Mouse (Mus musculus) midbrain, postnatal 0 days (tissue): ENCODE data around the gene Rhof. TPM values are rescaled to one million over a fixed set of nuclear protein-coding genes. Genes with fewer than 3 reads are reported as not detected.

Source experiments
- ATAC-seq: fragments of 200-750 bp; cut with Nextera tagmentation; 2 replicates; pipeline ENCODE4 v1.8.0; 2017; ENCODE audit warnings: moderate number of reproducible peaks, mild to moderate bottlenecking, moderate TSS enrichment, moderate library complexity; ENCODE audit not compliant: low FRiP score
- DNase-seq: peaks from one replicate; pipeline ENCODE4 v3.0.0-alpha.2; 2015; ENCODE audit warnings: low spot score
- H3K27ac ChIP-seq: fragments of 300-500 bp; sonication (generic); 2 replicates; pipeline ENCODE4 v1.5.1; 2014; ENCODE audit warnings: low read depth, mild to moderate bottlenecking, low read length, mixed read lengths
- H3K27me3 ChIP-seq: fragments of 300-500 bp; sonication (generic); 2 replicates; pipeline ENCODE4 v1.6.1; 2014; ENCODE audit warnings: low read length, control low read depth, mixed read lengths; ENCODE audit not compliant: insufficient read depth
- H3K36me3 ChIP-seq: fragments of 300-500 bp; sonication (generic); 2 replicates; pipeline ENCODE4 v1.6.1; 2014; ENCODE audit warnings: low read length, control low read depth, mixed read lengths; ENCODE audit not compliant: insufficient read depth
- H3K4me1 ChIP-seq: fragments of 300-500 bp; sonication (generic); 2 replicates; pipeline ENCODE4 v1.6.1; 2014; ENCODE audit warnings: mild to moderate bottlenecking, control low read depth, antibody characterized with exemption, low read length, mixed read lengths; ENCODE audit not compliant: insufficient read depth
- H3K4me2 ChIP-seq: fragments of 300-500 bp; sonication (generic); 2 replicates; pipeline ENCODE4 v1.6.1; 2014; ENCODE audit warnings: low read depth, mild to moderate bottlenecking, low read length, mixed read lengths; ENCODE audit not compliant: poor library complexity, severe bottlenecking
- H3K4me3 ChIP-seq: fragments of 300-500 bp; sonication (generic); 2 replicates; pipeline ENCODE4 v1.5.1; 2014; ENCODE audit warnings: low read depth, mild to moderate bottlenecking, low read length, moderate library complexity
- H3K9ac ChIP-seq: fragments of 300-500 bp; sonication (generic); replicated peaks from 2 replicates; pipeline ENCODE4 v1.6.1; 2014; ENCODE audit warnings: mild to moderate bottlenecking, low read length, moderate library complexity, mixed read lengths; ENCODE audit not compliant: poor library complexity, severe bottlenecking
- H3K9me3 ChIP-seq: fragments of 300-500 bp; sonication (generic); 2 replicates; pipeline ENCODE4 v1.6.1; 2016; ENCODE audit warnings: low read length, control low read depth
- CTCF ChIP-seq: IDR thresholded peaks from 2 replicates; pipeline ENCODE4 v1.5.1; 2016; ENCODE audit warnings: antibody characterized with exemption, mild to moderate bottlenecking
- WGBS: fragments of 180-500 bp; shearing (Covaris S2); extraction: QIAGEN DNeasy Blood & Tissue Kit; methylation state at CpG from one replicate; pipeline ENCODE4 v1.1.7; 2014; 5-methylcytosine and 5-hydroxymethylcytosine counted together
- polyA plus RNA-seq: library from polyadenylated mRNA; unstranded; fragments of >200 nt; fragmentation: Nextera tagmentation; extraction: Ambion mirVana; gene quantifications from 2 replicates; pipeline ENCODE4 v1.2.1, GENCODE M21; 2015
- total RNA-seq: library from RNA; depleted of rRNA; stranded (reverse); fragments of >200 nt; gene quantifications from 2 replicates; pipeline ENCODE4 v1.2.3, GENCODE M21; 2014

Rhof gene
- total and polyA plus RNA-seq, 2 experiments from 2014 or later, result 41.7 to 47.8 TPM

GRCm38 (mm10) chr5:123169284-123169683 is 36.8 kb upstream of the Rhof start, which contains the start of gene Psmd9:
TSS of gene Psmd9 (plus strand) at chr5:123169413.
- Histone ChIP-seq H3K27me3 (no peaks in the 10 kb centered on the region), H3K9ac (no peak within 1 kb of the TSS), H3K9me3 (no peaks in the 10 kb centered on the region), H3K36me3 (peaks cover 18% of the 10 kb centered on the region), H3K4me3 (no peak within 1 kb of the TSS), H3K4me1 (no peaks in the 10 kb centered on the region), H3K27ac (no peak within 1 kb of the TSS), H3K4me2 (no peak within 1 kb of the TSS)
- no peak for TF ChIP-seq CTCF
- no peak for ATAC-seq
- DNase-seq, result no peak
- WGBS, result 82% methylated on average over 5 of the region's 5 CpGs

- no peak for DNase-seq
- no peak overlapping the region for H3K9ac ChIP-seq
- WGBS, result 53% methylated on average over 5 of the region's 5 CpGs
Observed at GRCm38 (mm10) chr5:123167591-123167990, 35.1 kb upstream of the Rhof start.

GRCm38 (mm10) chr5:123166437-123166836 is 33.9 kb upstream of the Rhof start:
- Histone ChIP-seq H3K36me3 (peaks cover 41% of the 10 kb centered on the region), H3K27ac (no peak overlapping the region), H3K4me2 (no peak overlapping the region), H3K27me3 (no peaks in the 10 kb centered on the region), H3K9ac (no peak overlapping the region), H3K9me3 (no peaks in the 10 kb centered on the region), H3K4me1 (no peaks in the 10 kb centered on the region), H3K4me3 (no peak overlapping the region)
- no peak for TF ChIP-seq CTCF
- ATAC-seq, result no peak
- WGBS, result 86% methylated on average over 10 of the region's 10 CpGs
- no peak for DNase-seq

More at GRCm38 (mm10) chr5:123167591-123167990, 35.1 kb upstream of the Rhof start:
- no peaks in the 10 kb centered on the region for H3K4me1 ChIP-seq
- no peak overlapping the region for H3K4me3 ChIP-seq
- no peaks in the 10 kb centered on the region for H3K27me3 ChIP-seq
- H3K27ac ChIP-seq, result no peak overlapping the region
- TF ChIP-seq CTCF, result no peak
- H3K9me3 ChIP-seq, result no peaks in the 10 kb centered on the region
- peaks cover 33% of the 10 kb centered on the region for H3K36me3 ChIP-seq
- H3K4me2 ChIP-seq, result no peak overlapping the region
- no peak for ATAC-seq

- H3K27ac ChIP-seq, result no peak overlapping the region
- H3K27me3 ChIP-seq, result no peaks in the 10 kb centered on the region
- DNase-seq (no peak), ATAC-seq (0 out of 2 replicates have a peak, but pooled peaks have one; percentile 16)
- no peak; the same call in 1 of the 2 replicates for TF ChIP-seq CTCF
- no peaks in the 10 kb centered on the region for H3K9me3 ChIP-seq
- H3K4me3 ChIP-seq, result no peak overlapping the region
- 85% methylated on average over 9 of the region's 9 CpGs for WGBS
- no peaks in the 10 kb centered on the region for H3K4me1 ChIP-seq
- no peak overlapping the region for H3K9ac ChIP-seq
- H3K4me2 ChIP-seq, result no peak overlapping the region
- H3K36me3 ChIP-seq, result peaks cover 73% of the 10 kb centered on the region
Observed at GRCm38 (mm10) chr5:123162942-123163341, 30.4 kb upstream of the Rhof start.

GRCm38 (mm10) chr5:123160341-123160740 is 27.8 kb upstream of the Rhof start:
- Histone ChIP-seq H3K36me3 (peaks cover 75% of the 10 kb centered on the region), H3K27me3 (no peaks in the 10 kb centered on the region), H3K9ac (no peak overlapping the region), H3K4me1 (no peaks in the 10 kb centered on the region), H3K9me3 (no peaks in the 10 kb centered on the region), H3K4me2 (no peak overlapping the region), H3K27ac (no peak overlapping the region), H3K4me3 (no peak overlapping the region)
- DNase-seq, result no peak
- 94% methylated on average over 15 of the region's 15 CpGs for WGBS
- TF ChIP-seq CTCF, result no peak
- peak; percentile 52; the same call in 1 of the 2 replicates for ATAC-seq

GRCm38 (mm10) chr5:123159866-123160265 is 27.4 kb upstream of the Rhof start:
- peaks cover 76% of the 10 kb centered on the region for H3K36me3 ChIP-seq
- DNase-seq (no peak), ATAC-seq (no peak)
- H3K27me3 ChIP-seq, result no peaks in the 10 kb centered on the region
- no peak overlapping the region for H3K27ac ChIP-seq
- no peaks in the 10 kb centered on the region for H3K9me3 ChIP-seq
- H3K4me2 ChIP-seq, result no peak overlapping the region
- TF ChIP-seq CTCF, result no peak
- H3K9ac ChIP-seq, result no peak overlapping the region
- WGBS, result 92% methylated on average over 15 of the region's 15 CpGs
- H3K4me3 ChIP-seq, result no peak overlapping the region
- H3K4me1 ChIP-seq, result no peaks in the 10 kb centered on the region
